ENCODE assay signal across 10 mouse cellular contexts in genomic region chr19:40348175-40348574, GRCm38 (mm10).
A peak's percentile ranks its signal among the peaks of the same experiment; 100 is the strongest.
DNase-seq lines count a peak whose midpoint lies in the region; ATAC-seq and TF ChIP-seq lines count a peak whose summit lies in the region.
"Had no signal": no experiment of that assay in that cellular context is flagged by ENCODE, and none has a peak within 500 bp of the region (broad histone marks: within the 10 kb centered on the region; RNA-seq: fewer than 3 reads in every experiment).

No protein-coding gene starts in this region.

- no peak for DNase-seq in embryonic facial prominence, embryonic 10.5 days (ENCODE audit: low spot score)
- no peak for DNase-seq in lung, adult 18-20 months
- DNase-seq in hindbrain, embryonic 14.5 days (ENCODE audit: low spot score) = peak; percentile 47
- no peak for DNase-seq in gastrocnemius, postnatal 10 days
- no peak for DNase-seq in embryo, embryonic 10 days (ENCODE audit: low spot score)
- DNase-seq: gastrocnemius, postnatal 14 days; lung, postnatal 14 days had no signal

- no peaks in the 10 kb centered on the region for H3K27me3 ChIP-seq in embryonic facial prominence, embryonic 12.5 days
- H3K27me3 ChIP-seq in embryonic facial prominence, embryonic 10.5 days (replicated peaks; ENCODE audit: low read depth, poor library complexity, severe bottlenecking) = no peaks in the 10 kb centered on the region
- H3K27me3 ChIP-seq in lung, embryonic 16.5 days (ENCODE audit: control insufficient read depth, insufficient read depth, low read depth, low read length) = no peaks in the 10 kb centered on the region
- H3K27me3 ChIP-seq in hindbrain, embryonic 14.5 days (ENCODE audit: control insufficient read depth, insufficient read depth, low read length) = no peaks in the 10 kb centered on the region
- H3K27me3 ChIP-seq in small intestine, adult 2 months (ENCODE audit: control insufficient read depth, insufficient read depth, low read length) = no peaks in the 10 kb centered on the region

- no peak overlapping the region for H3K27ac ChIP-seq in embryonic facial prominence, embryonic 12.5 days
- H3K27ac ChIP-seq in embryonic facial prominence, embryonic 10.5 days (replicated peaks) = no peak overlapping the region
- H3K27ac ChIP-seq in lung, embryonic 16.5 days (ENCODE audit: low read length) = no peak overlapping the region
- H3K27ac ChIP-seq in hindbrain, embryonic 14.5 days = peak overlapping the region; percentile 68
- H3K27ac ChIP-seq in small intestine, adult 2 months (ENCODE audit: insufficient read depth, low read depth, low read length) = peak overlapping the region; percentile 82

- no peak for TF ChIP-seq CTCF in small intestine, adult 2 months (IDR thresholded peaks at IDR 0.05; ENCODE audit: extremely low read depth, insufficient read length, insufficient replicate concordance, low read depth, low read length)

- 66% methylated on average over 7 of the region's 7 CpGs for WGBS in embryonic facial prominence, embryonic 12.5 days
- 78% methylated on average over 7 of the region's 7 CpGs for WGBS in embryonic facial prominence, embryonic 10.5 days
- 61% methylated on average over 7 of the region's 7 CpGs for WGBS in lung, embryonic 16.5 days
- 45% methylated on average over 7 of the region's 7 CpGs for WGBS in hindbrain, embryonic 14.5 days
- 40% methylated on average over 7 of the region's 7 CpGs for WGBS in small intestine, adult 2 months

- no peaks in the 10 kb centered on the region for H3K4me1 ChIP-seq in embryonic facial prominence, embryonic 12.5 days
- H3K4me1 ChIP-seq in embryonic facial prominence, embryonic 10.5 days = peaks cover 11% of the 10 kb centered on the region; the same call in 1 of the 2 replicates
- peaks cover 7% of the 10 kb centered on the region for H3K4me1 ChIP-seq in lung, embryonic 16.5 days (replicated peaks; ENCODE audit: control insufficient read depth, insufficient read depth, low read length)
- H3K4me1 ChIP-seq in hindbrain, embryonic 14.5 days (replicated peaks; ENCODE audit: control insufficient read depth, insufficient read depth, low read length) = peaks cover 10% of the 10 kb centered on the region; the same call in 1 of the 2 replicates
- H3K4me1 ChIP-seq in small intestine, adult 2 months (ENCODE audit: control insufficient read depth, insufficient read depth, insufficient read length, low read length) = peaks cover 7% of the 10 kb centered on the region; the same call in 1 of the 2 replicates

- no peak overlapping the region for H3K4me2 ChIP-seq in embryonic facial prominence, embryonic 12.5 days (replicated peaks)
- H3K4me2 ChIP-seq in lung, embryonic 16.5 days (ENCODE audit: low read depth, low read length) = no peak overlapping the region
- H3K4me2 ChIP-seq in hindbrain, embryonic 14.5 days (replicated peaks) = no peak overlapping the region

- no peaks in the 10 kb centered on the region for H3K9me3 ChIP-seq in embryonic facial prominence, embryonic 12.5 days
- H3K9me3 ChIP-seq in embryonic facial prominence, embryonic 10.5 days = no peaks in the 10 kb centered on the region
- no peaks in the 10 kb centered on the region for H3K9me3 ChIP-seq in lung, embryonic 16.5 days (ENCODE audit: control insufficient read depth, low read length)
- no peaks in the 10 kb centered on the region for H3K9me3 ChIP-seq in hindbrain, embryonic 14.5 days (ENCODE audit: control insufficient read depth, low read length)

- ATAC-seq in embryonic facial prominence, embryonic 12.5 days (ENCODE audit: insufficient number of reproducible peaks, insufficient read depth, low FRiP score, low TSS enrichment) = 0 out of 2 replicates have a peak, but pooled peaks have one; percentile 56
- peak; percentile 48; the same call in 1 of the 2 replicates for ATAC-seq in lung, embryonic 16.5 days (ENCODE audit: low read depth)
- ATAC-seq in hindbrain, embryonic 14.5 days (ENCODE audit: low FRiP score) = peak; percentile 64; the same call in 1 of the 2 replicates

- no peak overlapping the region for H3K4me3 ChIP-seq in embryonic facial prominence, embryonic 12.5 days
- H3K4me3 ChIP-seq in embryonic facial prominence, embryonic 10.5 days = no peak overlapping the region
- no peak overlapping the region for H3K4me3 ChIP-seq in lung, embryonic 16.5 days (ENCODE audit: low read length)
- H3K4me3 ChIP-seq in hindbrain, embryonic 14.5 days (replicated peaks; ENCODE audit: low read length) = no peak overlapping the region
- H3K4me3 ChIP-seq in small intestine, adult 2 months (ENCODE audit: low read depth, low read length) = no peak overlapping the region

- no peaks in the 10 kb centered on the region for H3K36me3 ChIP-seq in embryonic facial prominence, embryonic 12.5 days
- H3K36me3 ChIP-seq in embryonic facial prominence, embryonic 10.5 days (replicated peaks) = no peaks in the 10 kb centered on the region
- no peaks in the 10 kb centered on the region; the same call in 1 of the 2 replicates for H3K36me3 ChIP-seq in lung, embryonic 16.5 days (ENCODE audit: control insufficient read depth, insufficient read depth, low read length)
- H3K36me3 ChIP-seq in hindbrain, embryonic 14.5 days (replicated peaks; ENCODE audit: control insufficient read depth, insufficient read depth) = peaks cover 32% of the 10 kb centered on the region
- H3K36me3 ChIP-seq in small intestine, adult 2 months (ENCODE audit: control insufficient read depth, insufficient read depth, low read length) = peaks cover 8% of the 10 kb centered on the region

- no peak for TF ChIP-seq POLR2A in small intestine, adult 2 months (IDR thresholded peaks at IDR 0.05; ENCODE audit: low read depth, low read length)

- no peak overlapping the region for H3K9ac ChIP-seq in embryonic facial prominence, embryonic 12.5 days
- H3K9ac ChIP-seq in lung, embryonic 16.5 days (ENCODE audit: low read length) = no peak overlapping the region
- no peak overlapping the region for H3K9ac ChIP-seq in hindbrain, embryonic 14.5 days

Comparison
In these comparisons a context has a peak if more than half of its experiments do, and no peak if none do; other contexts are left out.
1. H3K27ac ChIP-seq: peak in hindbrain, embryonic 14.5 days (single experiment) and small intestine, adult 2 months (single experiment); none in embryonic facial prominence, embryonic 12.5 days (single experiment), embryonic facial prominence, embryonic 10.5 days (single experiment) and lung, embryonic 16.5 days (single experiment).
2. Peak in every context shown above with its lines, with median percentiles within 50 percentile points of each other: ATAC-seq.